Mouse (Mus musculus) left cerebral cortex, postnatal 25 days (tissue): ENCODE results near the gene Plxna2. TPM values are rescaled to one million over a fixed set of nuclear protein-coding genes. Genes with fewer than 3 reads are reported as not detected.
A peak's percentile ranks its signal among the peaks of the same experiment; 100 is the strongest.

ENCODE experiments used
- DNase-seq, 2 experiments: peaks; one replicate each; pipeline ENCODE4 v3.0.0; 2022; ENCODE audit warnings: low spot score in 2 of 2, mixed read lengths in 1 of 2
- intact Hi-C: fragments of 180-260 bp; cut with DNase I; formaldehyde crosslinking; loops from one replicate; pipeline ENCODE4 v1.15.1; 2025
- total RNA-seq, 2 experiments: library from RNA; stranded (reverse); gene quantifications; 2 replicates each; pipeline ENCODE4 v1.2.3; 2021

Gene Plxna2
- total RNA-seq, 2 experiments from 2014 or later = 88.4 to 102 TPM

GRCm38 (mm10) chr1:194688161-194688560 is 70.1 kb downstream of the Plxna2 start:
- DNase-seq = no peak
- intact Hi-C loops = loop anchor here (5.0 to 10.0 kb wide), 4 partner anchors 61 to 1243 kb away; no protein-coding TSS in a partner anchor

- DNase-seq = no peak
Observed at GRCm38 (mm10) chr1:194693063-194693462, 75.0 kb downstream of the Plxna2 start.

GRCm38 (mm10) chr1:194693488-194693887 is 75.5 kb downstream of the Plxna2 start:
- intact Hi-C loops = no loop called here
- peak in 1 of 2 experiments; percentile 31 for DNase-seq

More at GRCm38 (mm10) chr1:194693063-194693462, 75.0 kb downstream of the Plxna2 start:
- intact Hi-C loops = no loop called here

- intact Hi-C loops = no loop called here
- DNase-seq = no peak
Observed at GRCm38 (mm10) chr1:194694805-194695204, 76.8 kb downstream of the Plxna2 start.

GRCm38 (mm10) chr1:194697439-194697838 is 79.4 kb downstream of the Plxna2 start:
- intact Hi-C loops = no loop called here
- no peak for DNase-seq

- no peak for DNase-seq
- intact Hi-C loops = no loop called here
Observed at GRCm38 (mm10) chr1:194699321-194699720, 81.3 kb downstream of the Plxna2 start.

DNA sequence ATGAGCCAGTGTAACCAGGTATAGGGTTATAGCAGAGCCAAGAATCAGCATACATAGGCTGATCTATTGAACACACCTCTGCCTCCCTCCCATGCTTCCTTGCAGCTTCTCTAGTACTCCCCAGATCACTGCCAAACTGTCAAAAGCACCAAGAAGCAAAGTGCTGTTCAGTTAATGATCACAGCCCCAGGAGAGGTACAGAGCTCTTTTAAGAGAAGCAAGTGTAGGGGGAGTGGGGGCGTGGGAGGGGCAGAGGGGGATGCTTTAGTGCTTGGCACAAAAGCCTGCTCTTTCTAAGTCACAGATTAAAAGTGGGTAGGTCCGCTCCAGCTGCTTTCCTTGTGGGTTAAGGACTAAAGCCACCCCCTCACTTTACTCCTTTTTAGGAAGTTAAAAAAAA is 85.2 kb downstream of the Plxna2 start:
- intact Hi-C loops = loop anchor here (5.0 kb wide), 1 partner anchor 81 kb away; no protein-coding TSS in a partner anchor
- peak in 1 of 2 experiments; percentile 84 for DNase-seq

GRCm38 (mm10) chr1:194704171-194704855 is 86.3 kb downstream of the Plxna2 start:
- intact Hi-C loops = loop anchor here (5.0 kb wide), 1 partner anchor 82 kb away; no protein-coding TSS in a partner anchor
- DNase-seq = no peak

- no peak for DNase-seq
- intact Hi-C loops = no loop called here
Observed at GRCm38 (mm10) chr1:194706566-194706965, 88.5 kb downstream of the Plxna2 start.

- intact Hi-C loops = no loop called here
- DNase-seq = no peak
Observed at GRCm38 (mm10) chr1:194712373-194712772, 94.4 kb downstream of the Plxna2 start.

DNA sequence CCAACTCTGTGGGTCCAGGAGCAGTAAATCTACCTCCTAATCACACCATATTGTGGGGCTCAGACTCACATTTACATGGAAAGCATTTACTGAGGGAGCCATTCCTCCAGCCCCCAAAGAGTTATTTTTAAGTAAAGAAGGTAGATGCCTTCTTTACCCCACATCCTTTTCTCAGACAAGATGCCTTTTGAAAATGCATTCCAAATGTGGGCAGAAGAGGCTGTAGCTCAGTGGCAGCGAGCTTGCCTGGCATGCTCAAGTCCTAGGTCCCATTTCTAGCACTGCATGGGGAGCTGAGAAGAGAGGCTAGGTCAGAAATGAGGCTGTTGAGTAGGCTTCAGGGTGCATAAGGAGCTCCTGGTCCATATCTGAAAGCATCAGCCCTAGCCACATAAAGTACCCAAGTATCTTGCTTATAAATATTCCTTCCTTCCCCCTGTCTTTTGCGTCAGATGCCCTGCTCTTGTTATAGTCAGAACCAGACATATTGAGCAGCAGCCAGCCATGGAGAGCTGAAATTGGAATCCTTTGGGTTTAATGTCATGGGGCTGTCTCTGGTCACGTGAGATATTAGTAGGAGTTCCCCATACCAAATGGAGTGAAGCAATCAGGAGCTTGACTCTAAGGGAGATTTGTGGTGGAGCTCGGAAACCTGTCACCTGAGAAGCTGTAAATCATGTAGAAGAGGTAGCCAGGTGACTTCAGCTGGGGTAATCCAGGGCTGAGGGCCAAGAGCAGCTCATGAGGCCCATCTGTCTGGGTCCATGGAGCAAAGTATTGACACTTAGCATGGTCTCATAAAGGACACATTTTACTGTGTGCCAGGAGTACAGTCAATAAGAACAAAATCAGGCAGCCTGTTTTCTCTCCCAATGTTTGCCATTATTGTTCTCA is 96.4 kb downstream of the Plxna2 start:
- peak in 1 of 2 experiments; percentile 50 for DNase-seq
- intact Hi-C loops = no loop called here

DNA sequence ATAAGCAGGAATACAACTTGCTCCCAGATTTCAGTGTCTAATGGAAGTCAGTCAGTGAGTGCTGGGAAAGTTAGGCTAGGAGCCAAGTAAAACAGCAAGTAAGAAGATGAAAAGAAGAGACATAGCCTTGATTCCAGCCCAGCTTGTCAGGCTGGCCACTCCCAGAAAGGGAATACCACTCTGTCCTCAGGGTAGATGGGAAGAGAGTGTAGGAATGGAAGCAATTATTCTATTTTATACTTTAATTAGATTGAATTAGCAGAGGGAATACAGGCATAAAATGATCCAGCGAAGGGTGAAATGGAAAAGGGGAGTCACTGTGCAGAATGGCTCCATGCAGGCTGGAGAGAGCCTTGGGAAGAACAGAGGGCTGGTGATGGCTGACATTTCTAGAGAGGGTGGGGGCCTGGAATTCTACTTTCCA is 99.4 kb downstream of the Plxna2 start:
- intact Hi-C loops = no loop called here
- DNase-seq = no peak

DNA sequence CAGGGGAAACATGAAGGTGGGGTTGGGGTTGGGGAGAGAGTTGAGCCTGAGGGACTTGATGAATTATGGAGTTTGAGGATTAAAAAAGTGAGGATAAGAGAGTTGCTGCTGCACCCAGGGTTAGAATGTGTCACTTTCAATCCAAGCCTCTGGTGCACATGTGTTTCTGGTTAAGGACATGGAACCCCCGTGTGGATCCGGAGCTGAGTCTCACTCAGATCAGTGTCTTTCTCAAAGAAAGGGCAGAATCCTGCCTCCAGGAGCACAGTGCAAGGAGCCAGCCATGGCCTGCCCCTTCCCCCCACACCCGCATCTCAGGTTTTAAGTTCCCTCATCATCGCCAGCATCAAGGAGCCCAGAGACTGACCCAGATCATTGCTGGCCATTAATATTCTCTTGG is 102.4 kb downstream of the Plxna2 start:
- intact Hi-C loops = loop anchor here (5.0 kb wide), 1 partner anchor 98 kb away; no protein-coding TSS in a partner anchor
- DNase-seq = no peak

GRCm38 (mm10) chr1:194721260-194721659 is 103.2 kb downstream of the Plxna2 start:
- DNase-seq = no peak
- intact Hi-C loops = loop anchor here (5.0 kb wide), 1 partner anchor 99 kb away; no protein-coding TSS in a partner anchor

DNA sequence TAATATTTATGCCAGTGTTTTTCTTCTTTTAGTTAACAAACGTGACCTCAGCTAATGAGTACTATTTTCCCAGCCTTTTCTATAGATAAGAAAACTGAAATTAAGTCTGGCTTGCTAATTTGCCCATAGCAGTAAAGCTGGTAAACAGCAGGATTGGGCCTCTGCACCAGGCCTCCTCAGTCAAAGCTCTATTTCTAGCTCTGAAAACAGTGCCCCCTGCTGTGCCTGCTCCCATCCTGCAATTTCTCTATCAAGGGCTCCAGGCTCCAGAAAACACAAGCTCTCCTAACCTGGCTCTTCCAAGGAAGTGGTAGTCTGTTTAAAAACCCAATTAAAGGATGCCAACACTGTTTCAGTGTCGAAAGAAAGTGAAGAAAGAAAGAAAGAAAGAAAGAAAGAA is 104.3 kb downstream of the Plxna2 start:
- peak; percentile 55 to 74 for DNase-seq
- intact Hi-C loops = loop anchor here (5.0 kb wide), 1 partner anchor 100 kb away; no protein-coding TSS in a partner anchor

DNA sequence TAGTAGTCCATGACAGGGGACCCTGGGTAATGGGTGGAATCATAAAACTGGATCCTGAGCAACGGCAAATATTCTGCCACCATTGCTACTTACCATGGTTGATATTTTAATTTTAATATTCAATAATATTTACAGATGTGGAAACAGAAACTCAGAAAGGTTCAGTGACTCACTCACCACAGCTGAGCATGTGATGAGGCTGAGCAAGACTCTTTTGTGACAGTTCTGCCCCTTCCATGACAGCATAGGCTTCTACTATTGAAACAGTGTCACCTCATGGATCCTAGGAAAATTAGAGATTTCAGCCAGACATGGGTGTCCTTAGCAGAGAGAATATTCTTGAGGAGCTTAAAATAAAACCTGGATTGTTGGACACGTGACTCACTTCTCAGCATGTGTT is 116.8 kb downstream of the Plxna2 start:
- intact Hi-C loops = no loop called here
- no peak for DNase-seq

DNA sequence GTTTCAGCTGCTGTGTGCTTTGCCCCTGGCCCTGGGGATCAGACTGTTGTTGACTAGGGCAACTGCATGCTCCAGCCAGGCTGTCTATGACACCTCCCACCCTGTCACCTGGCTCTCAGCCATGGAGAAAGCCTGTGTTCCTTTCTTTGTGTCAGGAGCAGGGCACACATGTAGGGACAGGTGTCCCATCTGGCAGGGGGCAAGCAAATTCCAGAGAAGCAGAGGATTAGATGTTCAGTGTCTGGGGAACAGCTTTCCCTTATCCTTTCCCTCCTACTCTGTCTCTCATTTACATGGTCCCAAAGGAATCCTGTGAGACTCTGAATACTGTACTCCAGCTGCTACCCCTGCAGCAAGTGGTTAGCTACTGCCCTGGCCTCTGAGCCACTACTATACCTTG is 121.9 kb downstream of the Plxna2 start:
- intact Hi-C loops = no loop called here

GRCm38 (mm10) chr1:194742901-194743422 is 124.9 kb downstream of the Plxna2 start:
- peak in 1 of 2 experiments; percentile 27 for DNase-seq
- intact Hi-C loops = no loop called here

More for the DNA sequence above, 121.9 kb downstream of the Plxna2 start:
- DNase-seq = no peak

GRCm38 (mm10) chr1:194745177-194745934 is 127.3 kb downstream of the Plxna2 start:
- DNase-seq = no peak
- intact Hi-C loops = no loop called here
